Mouse (Mus musculus): ENCODE data around the gene Map1b. TPM values are rescaled to one million over a fixed set of nuclear protein-coding genes. Genes with fewer than 3 reads are reported as not detected.

The Map1b gene
- polyA plus RNA-seq, 1 experiment from 2014 or later, result 1,223 TPM

- WGBS, result 94% methylated on average over 5 of the region's 5 CpGs
- Histone ChIP-seq H3K4me1 (peaks cover 10% of the 10 kb centered on the region), H3K27me3 (replicated peaks) (no peaks in the 10 kb centered on the region), H3K4me2 (replicated peaks) (no peak overlapping the region), H3K9me3 (no peaks in the 10 kb centered on the region), H3K9ac (no peak overlapping the region), H3K4me3 (no peak overlapping the region), H3K27ac (no peak overlapping the region), H3K36me3 (no peaks in the 10 kb centered on the region)
- ATAC-seq (ENCODE audit: low FRiP score, low read depth), result no peak
These were observed 1.5 kb upstream of the Map1b start for GRCm38 (mm10) chr13:99517836-99518235.

GRCm38 (mm10) chr13:99515736-99516447, 448 bp downstream of the Map1b start:
- Histone ChIP-seq H3K9ac (peak overlapping the region; percentile 90), H3K4me3 (peak overlapping the region; percentile 87), H3K27me3 (replicated peaks) (no peaks in the 10 kb centered on the region), H3K27ac (peak overlapping the region; percentile 95), H3K36me3 (no peaks in the 10 kb centered on the region; the same call in 1 of the 2 replicates), H3K4me2 (replicated peaks) (peak overlapping the region; percentile 70), H3K9me3 (no peaks in the 10 kb centered on the region), H3K4me1 (peaks cover 25% of the 10 kb centered on the region)
- under 1% methylated on average over 44 of the region's 44 CpGs for WGBS
- ATAC-seq (ENCODE audit: low FRiP score, low read depth), result peak; percentile 27

- H3K4me1 ChIP-seq, result peaks cover 29% of the 10 kb centered on the region
- ATAC-seq (ENCODE audit: low FRiP score, low read depth), result peak; percentile 79
- peak overlapping the region; percentile 90 for H3K9ac ChIP-seq
- peak overlapping the region; percentile 87 for H3K4me3 ChIP-seq
- H3K27me3 ChIP-seq (replicated peaks), result no peaks in the 10 kb centered on the region
- H3K27ac ChIP-seq, result peak overlapping the region; percentile 95
- under 1% methylated on average over 47 of the region's 48 CpGs for WGBS
- no peaks in the 10 kb centered on the region; the same call in 1 of the 2 replicates for H3K36me3 ChIP-seq
- peak overlapping the region; percentile 70 for H3K4me2 ChIP-seq (replicated peaks)
- H3K9me3 ChIP-seq, result no peaks in the 10 kb centered on the region
These were observed 1.3 kb downstream of the Map1b start for GRCm38 (mm10) chr13:99514917-99515591.

GRCm38 (mm10) chr13:99513990-99514389, 2.4 kb downstream of the Map1b start:
- ATAC-seq (ENCODE audit: low FRiP score, low read depth), result no peak
- Histone ChIP-seq H3K36me3 (no peaks in the 10 kb centered on the region; the same call in 1 of the 2 replicates), H3K9ac (peak overlapping the region; percentile 90), H3K4me1 (peaks cover 32% of the 10 kb centered on the region), H3K27me3 (replicated peaks) (no peaks in the 10 kb centered on the region), H3K4me2 (replicated peaks) (peak overlapping the region; percentile 70), H3K9me3 (no peaks in the 10 kb centered on the region), H3K27ac (peak overlapping the region; percentile 69), H3K4me3 (peak overlapping the region; percentile 87)
- WGBS, result 11% methylated on average over 10 of the region's 10 CpGs

- Histone ChIP-seq H3K27ac (peak overlapping the region; percentile 66), H3K4me1 (peaks cover 40% of the 10 kb centered on the region), H3K27me3 (replicated peaks) (no peaks in the 10 kb centered on the region), H3K4me2 (replicated peaks) (peak overlapping the region; percentile 70), H3K9ac (peak overlapping the region; percentile 90), H3K4me3 (peak overlapping the region; percentile 37), H3K9me3 (no peaks in the 10 kb centered on the region), H3K36me3 (peaks cover 3% of the 10 kb centered on the region)
- 3% methylated on average over 7 of the region's 7 CpGs for WGBS
- ATAC-seq (ENCODE audit: low FRiP score, low read depth), result no peak
These were observed 3.2 kb downstream of the Map1b start for GRCm38 (mm10) chr13:99513138-99513537.

- peak overlapping the region; percentile 37 for H3K4me2 ChIP-seq (replicated peaks)
- no peak overlapping the region for H3K27ac ChIP-seq
- no peaks in the 10 kb centered on the region for H3K9me3 ChIP-seq
- no peak for ATAC-seq (ENCODE audit: low FRiP score, low read depth)
- no peak overlapping the region for H3K4me3 ChIP-seq
- H3K27me3 ChIP-seq (replicated peaks), result no peaks in the 10 kb centered on the region
- WGBS, result 22% methylated on average over 4 of the region's 4 CpGs
- no peak overlapping the region for H3K9ac ChIP-seq
- peaks cover 37% of the 10 kb centered on the region for H3K4me1 ChIP-seq
- H3K36me3 ChIP-seq, result peaks cover 33% of the 10 kb centered on the region
These were observed 6.4 kb downstream of the Map1b start for GRCm38 (mm10) chr13:99509896-99510295.

- H3K4me3 ChIP-seq, result no peak overlapping the region
- peaks cover 47% of the 10 kb centered on the region for H3K36me3 ChIP-seq
- no peaks in the 10 kb centered on the region for H3K9me3 ChIP-seq
- no peak overlapping the region for H3K4me2 ChIP-seq (replicated peaks)
- no peak for ATAC-seq (ENCODE audit: low FRiP score, low read depth)
- no peak overlapping the region for H3K27ac ChIP-seq
- peaks cover 47% of the 10 kb centered on the region for H3K4me1 ChIP-seq
- WGBS, result 84% methylated on average over 2 of the region's 2 CpGs
- H3K27me3 ChIP-seq (replicated peaks), result no peaks in the 10 kb centered on the region
- no peak overlapping the region for H3K9ac ChIP-seq
These were observed 9.8 kb downstream of the Map1b start for GRCm38 (mm10) chr13:99506580-99506962.

- Histone ChIP-seq H3K27ac (no peak overlapping the region), H3K9me3 (no peaks in the 10 kb centered on the region), H3K9ac (no peak overlapping the region), H3K4me3 (no peak overlapping the region), H3K27me3 (replicated peaks) (no peaks in the 10 kb centered on the region), H3K4me2 (replicated peaks) (no peak overlapping the region), H3K36me3 (peaks cover 51% of the 10 kb centered on the region), H3K4me1 (peaks cover 47% of the 10 kb centered on the region)
- 80% methylated on average over 11 of the region's 11 CpGs for WGBS
- ATAC-seq (ENCODE audit: low FRiP score, low read depth), result no peak
These were observed 10.3 kb downstream of the Map1b start for GRCm38 (mm10) chr13:99505826-99506579.

GRCm38 (mm10) chr13:99503370-99503979, 12.9 kb downstream of the Map1b start:
- Histone ChIP-seq H3K4me3 (no peak overlapping the region), H3K27me3 (replicated peaks) (no peaks in the 10 kb centered on the region), H3K27ac (no peak overlapping the region), H3K36me3 (peaks cover 65% of the 10 kb centered on the region), H3K4me2 (replicated peaks) (peak overlapping the region; percentile 20; the same call in 1 of the 2 replicates), H3K9me3 (no peaks in the 10 kb centered on the region), H3K9ac (0 out of 2 replicates have a peak overlapping the region, but pooled peaks have one; percentile 17), H3K4me1 (peaks cover 49% of the 10 kb centered on the region)
- no peak for ATAC-seq (ENCODE audit: low FRiP score, low read depth)
- 89% methylated on average over 14 of the region's 14 CpGs for WGBS

- peaks cover 59% of the 10 kb centered on the region for H3K36me3 ChIP-seq
- no peaks in the 10 kb centered on the region for H3K9me3 ChIP-seq
- peak overlapping the region; percentile 39 for H3K4me2 ChIP-seq (replicated peaks)
- 58% methylated on average over 7 of the region's 7 CpGs for WGBS
- peaks cover 45% of the 10 kb centered on the region for H3K4me1 ChIP-seq
- no peak overlapping the region for H3K9ac ChIP-seq
- no peaks in the 10 kb centered on the region for H3K27me3 ChIP-seq (replicated peaks)
- no peak overlapping the region for H3K4me3 ChIP-seq
- H3K27ac ChIP-seq, result peak overlapping the region; percentile 42; the same call in 1 of the 2 replicates
- no peak for ATAC-seq (ENCODE audit: low FRiP score, low read depth)
These were observed 13.4 kb downstream of the Map1b start for GRCm38 (mm10) chr13:99502911-99503310.

- peak overlapping the region; percentile 18; the same call in 1 of the 2 replicates for H3K9ac ChIP-seq
- peaks cover 45% of the 10 kb centered on the region for H3K4me1 ChIP-seq
These were observed 14.1 kb downstream of the Map1b start for GRCm38 (mm10) chr13:99502126-99502744.

More at GRCm38 (mm10) chr13:99502126-99502744, 14.1 kb downstream of the Map1b start:
- Histone ChIP-seq H3K9me3 (no peaks in the 10 kb centered on the region), H3K4me3 (no peak overlapping the region), H3K27ac (peak overlapping the region; percentile 42; the same call in 1 of the 2 replicates), H3K27me3 (replicated peaks) (no peaks in the 10 kb centered on the region), H3K4me2 (replicated peaks) (peak overlapping the region; percentile 39), H3K36me3 (peaks cover 53% of the 10 kb centered on the region)
- 37% methylated on average over 13 of the region's 13 CpGs for WGBS
- peak; percentile 52; the same call in 1 of the 2 replicates for ATAC-seq (ENCODE audit: low FRiP score, low read depth)

Data from neural tube, embryonic 12.5 days (tissue).